Mouse (Mus musculus): ENCODE results near the gene Tmx2. TPM values are rescaled to one million over a fixed set of nuclear protein-coding genes. Genes with fewer than 3 reads are reported as not detected.

The Tmx2 gene
- polyA plus RNA-seq, 1 experiment, result 86.0 TPM

DNA sequence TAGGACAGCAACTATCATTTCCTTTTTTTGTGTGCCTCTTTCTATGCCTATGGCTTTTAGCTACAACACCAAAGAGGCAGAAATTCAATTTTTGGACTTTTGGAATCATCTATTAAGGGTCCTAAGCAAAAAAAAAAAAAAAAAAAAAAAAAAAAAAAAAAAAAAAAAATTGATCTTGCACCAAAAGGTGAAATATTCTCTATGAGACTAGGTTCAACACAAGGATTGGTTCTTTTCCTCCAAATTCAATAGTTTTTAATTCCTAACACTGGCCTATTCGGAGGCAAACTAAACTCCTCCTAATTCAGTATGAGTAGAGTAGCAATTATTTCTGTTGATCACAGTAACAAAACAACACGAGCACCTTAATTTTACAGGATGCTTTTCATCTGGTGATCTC, 33.0 kb upstream of the Tmx2 start:
- H3K27ac ChIP-seq (ENCODE audit: control insufficient read depth, insufficient read depth, low read depth, low read length), result no peak overlapping the region
- H3K36me3 ChIP-seq (ENCODE audit: control insufficient read depth, insufficient read depth, low read length), result peaks cover 4% of the 10 kb centered on the region
- no peaks in the 10 kb centered on the region for H3K27me3 ChIP-seq (ENCODE audit: control insufficient read depth, insufficient read depth, low read length)
- no peak overlapping the region for H3K4me3 ChIP-seq (ENCODE audit: control insufficient read depth, low read depth, low read length)
- peaks cover 1% of the 10 kb centered on the region; the same call in 1 of the 2 replicates for H3K4me1 ChIP-seq (ENCODE audit: control insufficient read depth, insufficient read depth, low read length)
- no peak for TF ChIP-seq POLR2A (IDR thresholded peaks at IDR 0.05; ENCODE audit: control insufficient read depth, low read depth, low read length)
- no peak for TF ChIP-seq CTCF (IDR thresholded peaks at IDR 0.05; ENCODE audit: control insufficient read depth, insufficient read depth, insufficient replicate concordance, low read depth, low read length)

DNA sequence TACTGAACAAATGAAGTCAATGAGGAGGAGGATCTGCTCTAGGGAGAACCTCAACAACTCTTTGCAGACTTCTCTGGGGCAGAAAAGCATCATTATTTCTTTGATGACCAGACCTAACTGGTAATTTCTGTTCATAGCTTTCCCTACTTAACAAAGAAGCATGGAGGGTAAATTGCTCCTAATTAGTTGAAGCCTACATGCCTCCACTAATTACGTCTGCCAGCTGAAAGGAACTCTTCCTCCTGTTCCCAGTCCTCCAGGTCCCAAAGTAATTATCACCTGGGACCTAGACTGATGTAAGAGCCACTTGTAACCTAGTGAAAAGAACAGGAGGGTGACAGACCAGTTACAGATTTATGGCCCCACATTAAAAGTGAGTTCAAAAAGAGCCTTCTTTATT, 28.6 kb upstream of the Tmx2 start:
- Histone ChIP-seq H3K4me1 (ENCODE audit: control insufficient read depth, insufficient read depth, low read length) (no peaks in the 10 kb centered on the region), H3K27ac (ENCODE audit: control insufficient read depth, insufficient read depth, low read depth, low read length) (no peak overlapping the region), H3K36me3 (ENCODE audit: control insufficient read depth, insufficient read depth, low read length) (peaks cover 4% of the 10 kb centered on the region), H3K4me3 (ENCODE audit: control insufficient read depth, low read depth, low read length) (no peak overlapping the region), H3K27me3 (ENCODE audit: control insufficient read depth, insufficient read depth, low read length) (no peaks in the 10 kb centered on the region)
- no peak for TF ChIP-seq POLR2A (IDR thresholded peaks at IDR 0.05; ENCODE audit: control insufficient read depth, low read depth, low read length)
- no peak for TF ChIP-seq CTCF (IDR thresholded peaks at IDR 0.05; ENCODE audit: control insufficient read depth, insufficient read depth, insufficient replicate concordance, low read depth, low read length)

DNA sequence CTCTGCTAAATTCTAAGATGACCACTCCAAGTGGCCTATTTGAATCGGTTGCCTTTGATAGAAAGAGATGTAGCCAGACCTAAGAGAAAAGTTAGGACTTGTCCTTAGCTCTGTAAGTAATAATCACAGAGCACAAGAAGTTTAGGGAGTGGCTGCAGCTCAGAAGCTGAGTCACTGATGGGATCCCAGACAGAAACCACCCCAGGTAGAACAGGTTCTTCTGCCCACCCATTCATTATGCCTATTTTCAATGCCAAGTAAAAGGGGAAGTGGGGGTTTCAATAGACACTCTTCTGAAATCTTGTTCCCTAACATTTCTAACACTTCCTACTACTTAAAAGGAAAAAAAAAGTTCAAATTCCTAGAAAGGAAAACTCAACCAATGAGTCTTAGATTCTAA, 26.4 kb upstream of the Tmx2 start:
- TF ChIP-seq CTCF (IDR thresholded peaks at IDR 0.05; ENCODE audit: control insufficient read depth, insufficient read depth, insufficient replicate concordance, low read depth, low read length) (no peak), POLR2A (IDR thresholded peaks at IDR 0.05; ENCODE audit: control insufficient read depth, low read depth, low read length) (no peak)
- H3K27ac ChIP-seq (ENCODE audit: control insufficient read depth, insufficient read depth, low read depth, low read length), result no peak overlapping the region
- no peaks in the 10 kb centered on the region for H3K27me3 ChIP-seq (ENCODE audit: control insufficient read depth, insufficient read depth, low read length)
- H3K36me3 ChIP-seq (ENCODE audit: control insufficient read depth, insufficient read depth, low read length), result peaks cover 4% of the 10 kb centered on the region
- H3K4me3 ChIP-seq (ENCODE audit: control insufficient read depth, low read depth, low read length), result no peak overlapping the region
- H3K4me1 ChIP-seq (ENCODE audit: control insufficient read depth, insufficient read depth, low read length), result no peaks in the 10 kb centered on the region

DNA sequence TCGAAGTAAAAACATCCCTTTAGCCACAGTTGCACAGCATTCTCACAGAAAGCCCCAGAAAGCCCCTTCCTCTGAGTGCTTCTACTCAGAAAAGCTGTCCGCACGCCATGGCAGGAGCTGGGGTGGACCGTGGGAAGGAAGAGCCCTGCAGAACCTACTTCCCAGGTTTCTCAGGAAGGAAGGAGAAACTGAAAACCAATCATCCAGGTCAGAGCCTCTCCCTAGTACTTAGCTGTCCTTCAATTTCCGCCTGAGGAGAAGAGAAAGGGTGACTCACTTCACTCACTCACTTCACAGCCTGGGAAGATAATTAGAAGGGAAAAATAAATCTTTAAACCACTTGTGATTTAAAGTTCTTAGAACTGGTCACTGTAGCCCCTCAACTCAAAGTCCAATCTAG, 25.4 kb upstream of the Tmx2 start:
- Histone ChIP-seq H3K27ac (ENCODE audit: control insufficient read depth, insufficient read depth, low read depth, low read length) (no peak overlapping the region), H3K27me3 (ENCODE audit: control insufficient read depth, insufficient read depth, low read length) (no peaks in the 10 kb centered on the region), H3K36me3 (ENCODE audit: control insufficient read depth, insufficient read depth, low read length) (peaks cover 1% of the 10 kb centered on the region; the same call in 1 of the 2 replicates), H3K4me1 (ENCODE audit: control insufficient read depth, insufficient read depth, low read length) (no peaks in the 10 kb centered on the region), H3K4me3 (ENCODE audit: control insufficient read depth, low read depth, low read length) (no peak overlapping the region)
- TF ChIP-seq POLR2A (IDR thresholded peaks at IDR 0.05; ENCODE audit: control insufficient read depth, low read depth, low read length) (no peak), CTCF (IDR thresholded peaks at IDR 0.05; ENCODE audit: control insufficient read depth, insufficient read depth, insufficient replicate concordance, low read depth, low read length) (no peak)

DNA sequence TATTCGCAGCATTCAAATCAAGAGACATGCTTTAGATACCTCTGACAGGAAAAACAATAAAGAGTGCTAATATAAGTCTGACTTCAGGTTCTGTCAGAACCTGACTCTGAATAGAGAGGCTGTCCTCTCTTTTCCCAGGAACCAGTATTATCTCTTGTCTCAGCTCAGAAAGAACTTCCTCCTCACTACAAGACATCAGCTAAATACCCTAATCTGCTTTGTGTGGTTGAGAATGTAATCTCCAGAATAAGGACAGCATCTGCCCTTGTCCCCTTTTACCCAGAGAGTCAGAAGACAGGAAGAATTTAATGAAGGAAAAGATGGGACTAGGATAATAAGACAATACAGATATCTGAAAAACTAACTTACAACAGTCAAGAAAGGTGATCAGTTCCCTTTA, 24.6 kb upstream of the Tmx2 start:
- Histone ChIP-seq H3K36me3 (ENCODE audit: control insufficient read depth, insufficient read depth, low read length) (peaks cover 1% of the 10 kb centered on the region; the same call in 1 of the 2 replicates), H3K4me1 (ENCODE audit: control insufficient read depth, insufficient read depth, low read length) (no peaks in the 10 kb centered on the region), H3K27me3 (ENCODE audit: control insufficient read depth, insufficient read depth, low read length) (no peaks in the 10 kb centered on the region), H3K27ac (ENCODE audit: control insufficient read depth, insufficient read depth, low read depth, low read length) (no peak overlapping the region), H3K4me3 (ENCODE audit: control insufficient read depth, low read depth, low read length) (no peak overlapping the region)
- TF ChIP-seq CTCF (IDR thresholded peaks at IDR 0.05; ENCODE audit: control insufficient read depth, insufficient read depth, insufficient replicate concordance, low read depth, low read length) (no peak), POLR2A (IDR thresholded peaks at IDR 0.05; ENCODE audit: control insufficient read depth, low read depth, low read length) (no peak)

DNA sequence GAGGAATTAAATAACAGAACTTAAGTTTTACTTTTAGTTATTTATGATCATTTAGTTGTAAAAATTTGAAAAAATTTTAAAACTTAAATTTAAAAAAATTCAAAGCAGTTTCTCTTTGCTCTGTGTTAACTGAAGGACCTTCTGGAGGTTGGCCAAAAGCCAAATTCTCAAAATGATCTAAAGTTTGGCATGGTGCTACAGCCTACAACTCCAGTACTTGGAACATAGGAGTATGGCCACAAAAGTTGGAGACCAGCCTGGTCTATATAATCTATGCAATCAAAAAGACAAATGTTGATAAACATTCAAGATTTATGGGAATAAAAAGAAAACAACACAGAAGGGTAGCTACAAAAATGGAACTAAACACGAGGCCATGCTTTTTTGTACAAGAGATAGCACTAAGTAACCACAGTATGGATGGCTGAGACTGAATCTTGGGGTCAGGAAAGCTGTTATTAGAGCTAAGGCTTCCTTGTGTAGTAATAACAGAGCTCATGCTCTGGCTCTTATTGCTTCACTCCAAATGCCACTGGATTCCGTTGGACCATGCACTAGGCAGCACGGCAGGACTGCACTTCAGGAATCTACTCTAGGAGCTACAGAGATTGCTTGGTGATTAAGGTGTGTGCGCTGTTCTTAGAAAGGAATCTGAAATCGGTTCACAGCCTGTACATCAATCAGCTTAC, 16.2 kb upstream of the Tmx2 start:
- TF ChIP-seq CTCF (IDR thresholded peaks at IDR 0.05; ENCODE audit: control insufficient read depth, insufficient read depth, insufficient replicate concordance, low read depth, low read length) (no peak), POLR2A (IDR thresholded peaks at IDR 0.05; ENCODE audit: control insufficient read depth, low read depth, low read length) (no peak)
- Histone ChIP-seq H3K36me3 (ENCODE audit: control insufficient read depth, insufficient read depth, low read length) (peaks cover 6% of the 10 kb centered on the region), H3K4me3 (ENCODE audit: control insufficient read depth, low read depth, low read length) (no peak overlapping the region), H3K27ac (ENCODE audit: control insufficient read depth, insufficient read depth, low read depth, low read length) (no peak overlapping the region), H3K27me3 (ENCODE audit: control insufficient read depth, insufficient read depth, low read length) (no peaks in the 10 kb centered on the region), H3K4me1 (ENCODE audit: control insufficient read depth, insufficient read depth, low read length) (no peaks in the 10 kb centered on the region)

DNA sequence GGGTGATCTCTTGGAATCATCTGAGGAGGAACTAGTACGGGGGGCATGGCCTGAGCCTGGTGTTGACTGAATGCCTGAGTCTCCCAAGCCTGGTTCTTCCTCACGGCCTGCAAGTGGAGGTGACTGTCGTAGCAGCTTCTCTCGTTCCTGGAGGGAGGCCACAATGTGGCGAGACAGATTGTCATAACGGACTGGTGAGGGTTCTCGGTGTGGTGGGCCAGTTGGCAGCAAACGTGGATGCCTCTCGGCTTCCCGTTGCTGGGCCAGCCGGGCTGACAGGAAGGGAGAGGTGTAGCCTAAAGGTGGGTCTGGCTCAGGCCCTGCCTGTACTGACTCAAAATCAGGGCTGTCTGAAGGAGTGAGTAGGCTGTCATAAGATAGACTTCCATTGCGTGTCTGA, 11.1 kb upstream of the Tmx2 start:
- Histone ChIP-seq H3K27me3 (ENCODE audit: control insufficient read depth, insufficient read depth, low read length) (no peaks in the 10 kb centered on the region), H3K27ac (ENCODE audit: control insufficient read depth, insufficient read depth, low read depth, low read length) (no peak overlapping the region), H3K4me3 (ENCODE audit: control insufficient read depth, low read depth, low read length) (no peak overlapping the region), H3K4me1 (ENCODE audit: control insufficient read depth, insufficient read depth, low read length) (no peaks in the 10 kb centered on the region), H3K36me3 (ENCODE audit: control insufficient read depth, insufficient read depth, low read length) (peaks cover 4% of the 10 kb centered on the region)
- TF ChIP-seq CTCF (IDR thresholded peaks at IDR 0.05; ENCODE audit: control insufficient read depth, insufficient read depth, insufficient replicate concordance, low read depth, low read length), result no peak
- no peak for TF ChIP-seq POLR2A (IDR thresholded peaks at IDR 0.05; ENCODE audit: control insufficient read depth, low read depth, low read length)

Data from testis, adult 2 months (tissue).